Mouse (Mus musculus) frontal cortex, postnatal 36 days (tissue): ENCODE measurements around the gene Olfr1031.
"Not testable (repeated sequence)": the region's sequence is repeated elsewhere in the genome, so short reads cannot be mapped to it uniquely, and the experiment has no call there.

Experiments
- DNase-seq, 2 experiments: peaks; one replicate each; pipeline ENCODE4 v3.0.0; 2022; ENCODE audit warnings: low spot score in 2 of 2

The Olfr1031 gene

DNA sequence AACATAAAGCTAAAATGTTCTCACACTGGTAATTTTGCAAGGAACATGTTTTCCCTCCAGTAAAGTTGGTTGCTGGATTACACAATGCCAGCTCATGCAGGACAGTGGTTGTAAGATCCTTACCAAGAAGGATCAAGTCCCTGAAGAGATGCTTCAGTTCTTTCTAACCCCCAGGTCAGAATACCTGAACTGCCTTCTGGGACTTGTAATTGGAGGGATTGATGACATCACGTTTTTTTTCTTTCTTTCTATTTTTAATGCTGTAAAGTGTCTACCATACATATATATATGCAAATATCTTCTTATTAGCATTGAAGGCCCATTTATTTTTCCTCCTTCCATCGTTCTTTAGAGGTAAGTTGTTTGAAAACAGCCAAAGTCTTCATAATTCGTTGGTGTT lies at the start of gene Olfr1031:
TSS of gene Olfr1031 (plus strand) at position 301 of the 400 bp plus-strand sequence.
- no peak for DNase-seq

GRCm38 (mm10) chr2:85950137-85950536 lies 40.0 kb upstream of the Olfr1031 start, which contains the start of gene Olfr1028:
Olfr1028 (plus strand) TSS chr2:85950437.
- DNase-seq, result no peak

- no peak for DNase-seq
Observed at GRCm38 (mm10) chr2:85973595-85973994, 16.5 kb upstream of the Olfr1031 start, which contains the start of gene Olfr1029. Olfr1029 (plus strand) TSS chr2:85973895.

GRCm38 (mm10) chr2:85978976-85979375 lies 11.1 kb upstream of the Olfr1031 start, which contains the start of gene Olfr1030:
Olfr1030 (plus strand) TSS chr2:85979276.
- DNase-seq, result no peak

DNA sequence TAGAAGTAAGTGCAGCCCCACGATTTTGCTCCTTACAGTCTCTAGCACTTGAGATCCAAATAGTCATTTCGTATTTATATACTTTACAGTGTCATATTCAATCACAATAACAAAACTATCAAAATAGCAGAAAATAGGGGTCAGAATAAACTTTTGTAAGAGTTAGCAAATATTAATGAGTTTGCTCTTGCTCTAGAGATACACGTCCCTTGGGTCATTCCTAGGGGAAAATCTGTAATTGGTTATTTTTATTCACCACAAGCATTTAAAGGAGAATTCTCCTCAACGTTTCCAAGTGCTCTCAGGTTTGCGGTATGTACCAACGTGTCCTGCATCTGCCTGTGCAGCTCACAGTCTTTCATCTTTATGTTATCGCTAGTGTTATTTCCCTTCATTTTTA lies 15.1 kb downstream of the Olfr1031 start, which contains the start of gene Olfr1032:
TSS of gene Olfr1032 (plus strand) at position 301 of the 400 bp plus-strand sequence.
- no peak for DNase-seq

DNA sequence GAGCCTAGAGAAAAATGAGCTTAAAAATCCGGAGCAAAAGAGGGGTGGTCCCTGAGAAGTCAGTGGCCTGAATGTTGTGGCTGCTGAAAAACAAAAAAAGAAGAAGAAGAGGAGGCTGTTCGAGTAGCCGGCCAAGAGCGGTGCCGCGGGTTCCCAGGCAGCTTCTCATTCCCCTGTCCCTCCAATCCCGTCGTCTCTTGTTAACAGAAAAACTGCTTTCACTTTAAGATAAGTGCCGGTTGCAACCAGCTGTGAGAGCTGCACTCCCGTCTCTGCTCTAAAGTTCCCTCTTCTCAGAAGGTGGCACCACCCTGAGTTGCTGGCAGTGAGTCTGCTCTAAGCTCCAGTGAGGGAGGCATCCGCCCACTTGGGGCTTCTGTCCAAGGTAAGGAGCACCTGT lies 30.3 kb downstream of the Olfr1031 start, which contains the start of gene Olfr1033:
TSS of gene Olfr1033 (plus strand) at position 228 of the 400 bp plus-strand sequence.
- DNase-seq, result peak in 1 of 2 experiments; percentile 1

- not testable (repeated sequence) for DNase-seq
Observed at GRCm38 (mm10) chr2:86021518-86021917, 31.4 kb downstream of the Olfr1031 start.
